Mouse (Mus musculus): Measurements from ENCODE around the gene Smim12. TPM values are rescaled to one million over a fixed set of nuclear protein-coding genes. Genes with fewer than 3 reads are reported as not detected.

Smim12 gene
- total RNA-seq (2021) = 10 to 100 TPM; 52.1 to 54.0 TPM
- long read RNA-seq, experiment 1, transcript Smim12-201 (2 exons, 1,022 nt) = major isoform, 37 of 39 reads
- long read RNA-seq, experiment 1, partial matches to known transcripts = 2 of 39 reads
- long read RNA-seq, experiment 1, other reads (novel, unspliced or antisense) = 0 of 39 reads
- long read RNA-seq, experiment 2, transcript Smim12-201 (2 exons, 1,022 nt) = major isoform, 27 of 32 reads
- long read RNA-seq, experiment 2, partial matches to known transcripts = 0 of 32 reads
- long read RNA-seq, experiment 2, other reads (novel, unspliced or antisense) = 5 of 32 reads

GRCm38 (mm10) chr4:127243552-127243951 is at the start of gene Smim12:
Gene Smim12 (plus strand): TSS chr4:127243784.
- H3K4me3 ChIP-seq = peak within 1 kb of the TSS; percentile 98
- intact Hi-C loops (cut with DNase I) = no loop called here
- TF ChIP-seq CTCF (IDR thresholded peaks at IDR 0.05) = peak; percentile 99
- H3K27ac ChIP-seq = peak within 1 kb of the TSS; percentile 89
- DNase-seq (ENCODE audit: extremely low spot score in 1 of 2, low spot score in 2 of 2) = peak; percentile 99

- Histone ChIP-seq H3K27ac (no peak overlapping the region), H3K4me3 (no peak overlapping the region)
- intact Hi-C loops (cut with DNase I) = no loop called here
- peak in 1 of 2 experiments; percentile 12 for DNase-seq (ENCODE audit: extremely low spot score in 1 of 2, low spot score in 2 of 2)
- TF ChIP-seq CTCF (IDR thresholded peaks at IDR 0.05) = no peak
Observed at GRCm38 (mm10) chr4:127194477-127195269, 48.9 kb upstream of the Smim12 start.

- TF ChIP-seq CTCF (IDR thresholded peaks at IDR 0.05) = no peak
Observed at GRCm38 (mm10) chr4:127198609-127199008, 45.0 kb upstream of the Smim12 start.

GRCm38 (mm10) chr4:127199406-127199805 is 44.2 kb upstream of the Smim12 start:
- DNase-seq (ENCODE audit: extremely low spot score in 1 of 2, low spot score in 2 of 2) = peak in 1 of 2 experiments; percentile 13
- Histone ChIP-seq H3K4me3 (no peak overlapping the region), H3K27ac (peak overlapping the region; percentile 75)
- TF ChIP-seq CTCF (IDR thresholded peaks at IDR 0.05) = peak; percentile 50
- intact Hi-C loops (cut with DNase I) = no loop called here

More at GRCm38 (mm10) chr4:127198609-127199008, 45.0 kb upstream of the Smim12 start:
- Histone ChIP-seq H3K4me3 (no peak overlapping the region), H3K27ac (peak overlapping the region; percentile 75)
- intact Hi-C loops (cut with DNase I) = no loop called here
- DNase-seq (ENCODE audit: extremely low spot score in 1 of 2, low spot score in 2 of 2) = no peak

GRCm38 (mm10) chr4:127200164-127200722 is 43.3 kb upstream of the Smim12 start:
- DNase-seq (ENCODE audit: extremely low spot score in 1 of 2, low spot score in 2 of 2) = no peak
- Histone ChIP-seq H3K4me3 (no peak overlapping the region), H3K27ac (peak overlapping the region; percentile 53)
- no peak for TF ChIP-seq CTCF (IDR thresholded peaks at IDR 0.05)
- intact Hi-C loops (cut with DNase I) = no loop called here

- H3K27ac ChIP-seq = peak overlapping the region; percentile 54
- no peak for DNase-seq (ENCODE audit: extremely low spot score in 1 of 2, low spot score in 2 of 2)
- intact Hi-C loops (cut with DNase I) = no loop called here
Observed at GRCm38 (mm10) chr4:127200769-127201617, 42.6 kb upstream of the Smim12 start.

GRCm38 (mm10) chr4:127203081-127203480 is 40.5 kb upstream of the Smim12 start:
- intact Hi-C loops (cut with DNase I) = loop anchor here (1.0 to 2.0 kb wide), 2 partner anchors 24 to 31 kb away; no protein-coding TSS in a partner anchor
- no peak for TF ChIP-seq CTCF (IDR thresholded peaks at IDR 0.05)

More at GRCm38 (mm10) chr4:127200769-127201617, 42.6 kb upstream of the Smim12 start:
- no peak for TF ChIP-seq CTCF (IDR thresholded peaks at IDR 0.05)
- H3K4me3 ChIP-seq = no peak overlapping the region

GRCm38 (mm10) chr4:127211318-127211717 is 32.3 kb upstream of the Smim12 start:
- DNase-seq (ENCODE audit: extremely low spot score in 1 of 2, low spot score in 2 of 2) = no peak
- no peak overlapping the region for H3K4me3 ChIP-seq
- no peak; the same call in 1 of the 2 replicates for TF ChIP-seq CTCF (IDR thresholded peaks at IDR 0.05)
- peak overlapping the region; percentile 26; the same call in 1 of the 2 replicates for H3K27ac ChIP-seq
- intact Hi-C loops (cut with DNase I) = no loop called here

More at GRCm38 (mm10) chr4:127203081-127203480, 40.5 kb upstream of the Smim12 start:
- Histone ChIP-seq H3K27ac (peak overlapping the region; percentile 78), H3K4me3 (peak overlapping the region; percentile 24; the same call in 1 of the 2 replicates)
- no peak for DNase-seq (ENCODE audit: extremely low spot score in 1 of 2, low spot score in 2 of 2)

- Histone ChIP-seq H3K27ac (no peak overlapping the region), H3K4me3 (no peak overlapping the region)
- no peak for DNase-seq (ENCODE audit: extremely low spot score in 1 of 2, low spot score in 2 of 2)
- intact Hi-C loops (cut with DNase I) = no loop called here
- no peak for TF ChIP-seq CTCF (IDR thresholded peaks at IDR 0.05)
Observed at GRCm38 (mm10) chr4:127214510-127214909, 29.1 kb upstream of the Smim12 start.

- intact Hi-C loops (cut with DNase I) = no loop called here
- no peak overlapping the region for H3K4me3 ChIP-seq
- TF ChIP-seq CTCF (IDR thresholded peaks at IDR 0.05) = peak; percentile 49
- H3K27ac ChIP-seq = no peak overlapping the region; the same call in 1 of the 2 replicates
- no peak for DNase-seq (ENCODE audit: extremely low spot score in 1 of 2, low spot score in 2 of 2)
Observed at GRCm38 (mm10) chr4:127215103-127215502, 28.5 kb upstream of the Smim12 start.

- TF ChIP-seq CTCF (IDR thresholded peaks at IDR 0.05) = no peak
- Histone ChIP-seq H3K27ac (peak overlapping the region; percentile 13; the same call in 1 of the 2 replicates), H3K4me3 (no peak overlapping the region)
- no peak for DNase-seq (ENCODE audit: extremely low spot score in 1 of 2, low spot score in 2 of 2)
- intact Hi-C loops (cut with DNase I) = no loop called here
Observed at GRCm38 (mm10) chr4:127215799-127216198, 27.8 kb upstream of the Smim12 start.

All from left cerebral cortex, adult 2 months (tissue).